Mouse (Mus musculus): ENCODE results near the gene Ccm2l.

Gene Ccm2l

DNA sequence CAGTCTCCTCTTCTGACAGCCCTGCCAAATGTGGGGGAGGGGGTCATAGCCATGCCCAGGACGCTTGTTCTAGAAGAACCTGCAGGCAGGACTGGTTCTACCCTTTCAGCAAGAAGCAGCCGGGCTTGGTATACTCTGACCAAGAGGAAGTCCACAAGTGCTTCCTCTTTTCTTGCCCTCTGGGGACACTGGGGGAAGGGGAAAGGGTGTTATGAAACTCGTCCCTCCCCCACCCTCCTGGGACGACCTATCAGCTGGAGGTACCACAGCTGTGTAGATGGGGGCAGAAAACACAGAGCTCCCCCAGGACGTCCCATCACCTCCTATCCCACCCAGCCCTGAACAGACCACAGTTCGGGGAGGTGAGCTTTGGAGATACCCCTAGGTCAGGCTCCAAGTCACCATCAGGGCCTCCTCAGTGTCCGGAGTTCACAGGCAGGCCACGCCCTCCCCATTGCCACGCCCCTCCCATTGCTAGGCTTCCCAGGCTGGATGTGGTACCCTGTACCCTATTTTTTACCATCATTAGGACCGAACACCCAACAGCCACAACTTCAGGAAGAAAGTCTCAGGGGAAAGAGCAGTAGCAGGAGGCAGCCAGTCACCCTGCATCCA is 24.9 kb downstream of the Ccm2l start:
- DNase-seq (ENCODE audit: low spot score in 2 of 2), result no peak

DNA sequence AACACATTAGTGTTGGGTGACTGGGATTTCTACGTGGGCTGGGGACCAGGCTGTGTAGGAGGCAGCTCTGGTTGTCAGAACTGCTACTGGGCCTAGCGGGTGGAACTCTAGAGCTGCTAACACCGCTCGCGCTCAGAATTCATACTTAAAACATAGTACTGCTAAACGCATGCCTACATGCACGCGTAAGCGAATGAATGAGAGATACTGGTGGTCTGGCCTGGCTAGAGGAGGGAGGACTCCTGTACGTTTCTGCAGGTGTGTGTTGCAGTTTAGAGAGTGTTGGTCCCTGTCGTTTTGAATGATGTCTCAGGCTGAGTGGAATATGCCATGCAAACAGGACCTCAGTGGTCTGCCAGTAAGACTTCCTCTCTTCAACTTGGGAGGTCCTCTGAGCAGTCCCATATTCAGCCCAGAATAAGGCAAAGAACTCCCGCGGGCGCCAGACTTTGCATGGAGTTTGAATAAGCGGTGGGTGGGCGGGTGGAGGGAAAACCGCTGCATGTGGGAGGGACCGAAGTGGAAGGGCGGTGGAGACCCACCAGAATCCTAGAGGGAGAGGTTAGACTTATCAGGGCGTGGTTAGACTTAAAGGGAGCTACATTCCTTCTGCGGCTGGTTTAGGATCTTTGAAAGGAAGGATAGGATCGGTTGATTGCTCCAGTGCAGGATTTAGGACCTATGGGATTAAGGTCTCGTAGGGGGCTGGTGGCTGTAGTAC is 41.5 kb downstream of the Ccm2l start:
- no peak for DNase-seq (ENCODE audit: low spot score in 2 of 2)

- DNase-seq (ENCODE audit: low spot score in 2 of 2), result no peak
These were observed 42.0 kb downstream of the Ccm2l start for GRCm38 (mm10) chr2:153107802-153108201.

DNA sequence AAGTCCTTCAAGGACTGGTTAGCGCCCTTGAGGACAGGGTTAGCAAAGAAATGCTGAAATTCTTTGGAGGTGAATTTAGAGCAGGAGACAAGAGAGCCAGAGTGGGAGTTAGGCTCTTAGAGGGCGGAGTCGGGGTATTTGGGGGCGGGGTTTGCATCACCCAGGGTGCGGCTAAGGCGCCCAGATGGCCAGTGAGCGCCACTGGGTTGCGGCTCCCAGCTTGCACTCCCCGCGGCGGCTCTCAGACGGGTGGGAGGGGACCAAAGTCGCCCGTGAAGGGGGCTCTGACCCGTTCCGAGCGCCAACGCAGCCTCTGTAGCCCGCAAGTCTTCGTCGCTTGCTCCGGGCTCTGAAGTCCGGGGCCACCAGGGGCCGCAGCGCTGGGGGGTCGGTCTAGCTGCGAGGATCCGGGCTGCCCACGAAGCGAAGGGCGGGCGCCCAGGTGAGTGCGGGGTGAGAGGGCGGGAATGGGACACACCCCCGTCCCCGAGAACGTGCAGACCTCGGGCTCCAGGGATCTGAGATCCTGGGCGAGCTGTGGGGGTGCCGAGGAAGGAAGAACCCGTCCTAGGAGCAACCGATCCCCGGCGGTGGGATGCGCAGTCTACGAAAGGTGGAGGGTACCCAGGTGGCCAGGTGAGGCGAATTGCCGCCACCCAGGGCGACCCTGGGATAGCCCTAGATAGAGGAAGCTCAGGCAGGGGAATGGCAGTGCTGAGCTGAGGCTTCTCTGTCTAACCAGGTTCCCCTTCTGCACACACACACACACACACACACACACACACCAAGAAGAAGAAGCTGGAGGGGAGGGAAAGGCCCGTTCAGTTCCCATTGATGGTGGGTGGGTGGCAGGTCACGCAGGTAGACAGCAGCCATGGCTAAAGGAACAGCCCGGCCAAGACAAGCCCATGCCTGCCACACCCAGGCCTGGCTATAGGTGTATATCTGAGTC is 42.8 kb downstream of the Ccm2l start, which contains the start of gene Hck:
TSS of gene Hck (plus strand) at position 156 of the 952 bp plus-strand sequence.
- no peak for DNase-seq (ENCODE audit: low spot score in 2 of 2)

- no peak for DNase-seq (ENCODE audit: low spot score in 2 of 2)
These were observed 43.8 kb downstream of the Ccm2l start for GRCm38 (mm10) chr2:153109596-153109995.

DNA sequence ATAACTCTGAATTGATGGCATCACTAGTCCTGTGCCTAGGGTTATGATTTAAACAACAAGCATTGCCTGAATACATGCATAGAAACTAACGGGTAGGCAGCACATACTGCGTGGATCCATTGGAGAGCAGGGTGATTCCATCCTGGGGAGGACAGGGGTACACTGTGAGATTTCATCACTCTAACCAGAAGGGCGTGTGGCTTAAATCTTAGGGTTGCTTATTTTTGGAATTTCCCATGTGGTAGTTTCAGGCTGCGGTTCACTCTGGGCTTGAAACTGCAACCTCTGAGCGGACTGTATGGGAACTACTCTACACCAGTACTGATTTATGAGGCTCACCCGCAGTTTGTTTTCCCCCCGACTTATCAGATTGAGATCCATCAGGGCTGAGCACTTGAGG is 45.5 kb downstream of the Ccm2l start:
- DNase-seq (ENCODE audit: low spot score in 2 of 2), result no peak

DNA sequence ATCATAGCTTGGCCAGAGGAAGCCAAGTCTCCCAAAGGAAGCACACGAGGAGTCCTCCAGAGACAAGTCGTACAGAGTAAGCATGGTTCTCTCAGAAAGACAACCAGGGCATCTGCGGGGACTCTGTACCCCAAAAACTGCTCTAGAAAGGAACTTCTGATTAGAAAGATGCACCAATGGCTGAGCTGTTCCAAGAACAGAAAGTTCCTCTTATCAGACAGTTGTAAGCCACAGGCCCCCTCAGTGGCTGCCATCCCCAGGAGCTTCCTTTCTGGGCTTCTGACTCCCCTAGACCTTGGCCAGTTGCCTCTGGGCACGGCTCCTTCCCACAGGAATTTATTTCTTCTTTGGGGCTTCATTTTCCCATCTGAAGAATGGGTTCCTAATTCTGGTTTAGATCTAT is 49.9 kb downstream of the Ccm2l start:
- DNase-seq (ENCODE audit: low spot score in 2 of 2), result no peak

DNA sequence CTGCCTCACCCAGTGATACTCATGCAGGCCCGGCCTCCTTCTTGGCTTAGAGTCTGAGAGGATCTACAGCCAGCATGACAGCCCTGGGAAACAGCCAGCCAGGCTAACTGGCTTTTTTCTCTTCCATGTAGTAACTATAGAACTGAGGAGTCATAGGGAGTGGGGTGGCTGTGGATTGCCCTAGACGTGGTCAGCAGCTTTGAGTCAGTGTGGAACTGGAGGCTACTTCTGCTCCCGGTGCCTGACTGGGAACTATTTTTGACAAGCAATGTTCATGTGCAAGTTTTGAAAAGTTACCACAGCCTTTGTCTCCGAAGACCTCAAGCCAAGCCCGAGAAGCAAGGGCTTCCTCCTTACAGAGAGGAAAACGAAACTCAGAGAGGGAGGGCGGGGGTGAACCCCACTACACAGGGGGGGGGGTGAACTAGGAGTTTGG is 51.3 kb downstream of the Ccm2l start:
- DNase-seq (ENCODE audit: low spot score in 2 of 2), result no peak

DNA sequence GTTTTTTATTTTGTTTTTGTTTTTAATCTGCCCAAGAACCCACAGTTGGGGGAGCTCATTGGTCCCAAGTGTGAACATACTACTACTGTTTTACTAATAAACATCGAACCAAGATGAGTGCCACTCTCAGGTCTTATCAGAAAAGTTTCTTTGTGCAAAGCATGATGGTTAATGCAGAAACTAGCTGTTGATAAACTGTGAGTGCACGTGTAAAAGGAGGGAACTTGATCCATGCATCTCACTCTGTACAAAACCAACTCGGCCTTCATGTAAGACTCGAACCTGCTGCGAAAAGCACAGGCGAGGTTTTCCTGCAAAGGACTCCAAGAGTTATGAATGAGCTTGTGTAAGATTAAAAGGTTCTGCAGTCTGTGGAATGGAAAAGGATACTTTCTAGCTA is 53.7 kb downstream of the Ccm2l start:
- no peak for DNase-seq (ENCODE audit: low spot score in 2 of 2)

- DNase-seq (ENCODE audit: low spot score in 2 of 2), result no peak
These were observed 54.4 kb downstream of the Ccm2l start for GRCm38 (mm10) chr2:153120126-153120525.

GRCm38 (mm10) chr2:153121821-153122615 is 56.3 kb downstream of the Ccm2l start:
- DNase-seq (ENCODE audit: low spot score in 2 of 2), result no peak

GRCm38 (mm10) chr2:153122701-153123100 is 56.9 kb downstream of the Ccm2l start:
- DNase-seq (ENCODE audit: low spot score in 2 of 2), result no peak

- no peak for DNase-seq (ENCODE audit: low spot score in 2 of 2)
These were observed 60.1 kb downstream of the Ccm2l start for GRCm38 (mm10) chr2:153125875-153126274.

DNA sequence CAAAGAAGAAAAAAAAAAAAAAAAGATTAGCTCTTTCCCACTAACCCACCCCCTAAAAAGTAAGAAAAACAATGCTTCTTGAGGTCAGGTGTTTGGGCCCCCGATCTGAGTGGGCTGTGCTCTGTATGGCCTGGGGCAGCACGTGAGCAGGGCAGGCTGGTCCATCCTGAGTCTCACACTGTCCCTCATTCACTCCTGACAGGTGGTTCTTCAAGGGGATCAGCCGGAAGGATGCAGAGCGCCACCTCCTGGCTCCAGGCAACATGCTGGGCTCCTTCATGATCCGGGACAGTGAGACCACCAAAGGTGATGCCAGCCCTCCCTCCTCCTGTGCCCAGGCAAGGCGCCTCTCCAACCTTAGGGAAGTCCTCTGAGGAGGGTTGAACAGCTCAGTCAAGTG is 65.3 kb downstream of the Ccm2l start:
- no peak for DNase-seq (ENCODE audit: low spot score in 2 of 2)

All from right cerebral cortex, adult 2 months (tissue).